ENCODE assay signal across 8 mouse cellular contexts in the genomic region with DNA sequence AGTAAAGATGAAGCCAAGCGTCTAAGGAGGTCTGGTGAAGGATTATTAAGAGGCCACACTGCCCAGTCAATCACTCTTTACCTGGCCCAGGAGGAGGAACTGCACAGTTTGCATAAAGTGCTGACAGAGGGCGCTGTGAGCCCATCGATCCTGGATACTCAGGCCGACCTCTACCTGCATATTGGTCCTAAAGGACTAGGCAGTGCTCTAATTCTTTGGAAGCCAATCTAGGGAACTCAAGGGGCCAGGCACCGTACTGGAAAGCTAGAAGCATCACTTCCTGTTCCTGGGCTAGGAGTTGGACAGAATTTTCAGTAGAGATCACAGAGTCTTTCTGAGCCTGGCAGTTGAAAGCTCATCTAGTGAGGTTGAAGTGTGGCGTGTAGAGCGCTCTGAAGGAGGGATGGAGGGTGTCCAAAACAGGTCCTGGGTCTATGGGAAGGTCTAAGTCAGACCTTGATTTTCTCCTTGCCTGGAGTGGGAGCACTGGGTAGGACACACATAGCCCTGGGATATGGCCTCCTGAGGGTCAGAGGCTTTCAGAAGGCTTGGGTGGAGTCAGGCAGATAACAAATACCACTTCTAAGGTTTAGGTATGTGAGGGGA. TPM values are rescaled to one million over a fixed set of nuclear protein-coding genes. Genes with fewer than 3 reads are reported as not detected.
A peak's percentile ranks its signal among the peaks of the same experiment; 100 is the strongest.
DNase-seq lines count a peak whose midpoint lies in the region; ATAC-seq lines count a peak whose summit lies in the region.

No protein-coding gene starts in this region.

- no peak for ATAC-seq in cerebellum, adult (ENCODE audit: insufficient number of reproducible peaks, low FRiP score, low TSS enrichment)
- ATAC-seq in inflammation-experienced regulatory T-cells, adult 6 months, result no peak

- DNase-seq in cerebellum, adult 11 months, result peak; percentile 58
- DNase-seq in CD4-positive helper T cell, adult 2 months (ENCODE audit: low read depth, low spot score), result peak; percentile 74
- peak; percentile 74 to 77 for DNase-seq in cerebellum, adult 18-20 months
- peak; percentile 75 for DNase-seq in heart, adult 8-10 months (ENCODE audit: low spot score)
- peak; percentile 85 for DNase-seq in kidney, postnatal 14 days
- DNase-seq in natural killer cell, adult 2 months (ENCODE audit: low spot score in 2 of 2), result peak; percentile 61 to 77

RNA-seq across cellular contexts. Expression of a gene that starts 4.4 kb away (rescaled TPM):
- under 1 TPM; 0.34 to 0.87 (median 0.83) TPM for total RNA-seq in heart, adult 8-10 months (2022)
- 1 to 10 TPM; 2.6 to 5.5 (median 3.4) TPM for polyA plus RNA-seq in inflammation-experienced regulatory T-cells, adult 6 months (2017; shearing (Covaris generic))

RNA-seq across cellular contexts. Expression of a gene that starts 4.8 kb away (rescaled TPM):
- total RNA-seq in heart, adult 8-10 months (2022), result 100 to 1,000 TPM in 1 of 4 experiments, 10 to 100 TPM in 3; 87.0 to 108 (median 89.4) TPM
- polyA plus RNA-seq in inflammation-experienced regulatory T-cells, adult 6 months (2017; shearing (Covaris generic)), result 100 to 1,000 TPM; 271 to 458 (median 303) TPM

RNA-seq across cellular contexts. Expression of a gene that starts 8.6 kb away (rescaled TPM):
- total RNA-seq in heart, adult 8-10 months (2022), result 10 to 100 TPM; 49.1 to 65.7 (median 53.6) TPM
- 100 to 1,000 TPM; 115 to 155 (median 137) TPM for polyA plus RNA-seq in inflammation-experienced regulatory T-cells, adult 6 months (2017; shearing (Covaris generic))

RNA-seq across cellular contexts. Expression of a gene that starts 19.8 kb away (rescaled TPM):
- 10 to 100 TPM; 16.6 to 27.0 (median 21.0) TPM for total RNA-seq in heart, adult 8-10 months (2022)
- polyA plus RNA-seq in inflammation-experienced regulatory T-cells, adult 6 months (2017; shearing (Covaris generic)), result 100 to 1,000 TPM; 152 to 315 (median 248) TPM

RNA-seq across cellular contexts. Expression of a gene that starts 21.7 kb away (rescaled TPM):
- total RNA-seq in heart, adult 8-10 months (2022), result under 1 TPM in 3 of 4 experiments, not detected in 1; 0.13 to 0.63 (median 0.49) TPM
- polyA plus RNA-seq in inflammation-experienced regulatory T-cells, adult 6 months (2017; shearing (Covaris generic)), result 1 to 10 TPM; 1.6 to 2.5 (median 1.8) TPM
